Mouse (Mus musculus): ENCODE results near the gene Nos1ap.

Gene Nos1ap

GRCm38 (mm10) chr1:170416206-170416605 lies 173.5 kb downstream of the Nos1ap start:
- no peak for DNase-seq (ENCODE audit: low spot score)

- DNase-seq (ENCODE audit: low spot score) = no peak
Observed at GRCm38 (mm10) chr1:170415395-170415794, 174.3 kb downstream of the Nos1ap start.

GRCm38 (mm10) chr1:170410402-170411191 lies 179.1 kb downstream of the Nos1ap start:
- DNase-seq (ENCODE audit: low spot score) = no peak

- no peak for DNase-seq (ENCODE audit: low spot score)
Observed at GRCm38 (mm10) chr1:170409091-170409490, 180.6 kb downstream of the Nos1ap start.

- DNase-seq (ENCODE audit: low spot score) = no peak
Observed at GRCm38 (mm10) chr1:170406921-170407320, 182.7 kb downstream of the Nos1ap start.

- DNase-seq (ENCODE audit: low spot score) = no peak
Observed at GRCm38 (mm10) chr1:170405152-170405551, 184.5 kb downstream of the Nos1ap start.

- no peak for DNase-seq (ENCODE audit: low spot score)
Observed at GRCm38 (mm10) chr1:170402682-170403081, 187.0 kb downstream of the Nos1ap start.

- DNase-seq (ENCODE audit: low spot score) = no peak
Observed at GRCm38 (mm10) chr1:170398866-170399265, 190.8 kb downstream of the Nos1ap start.

- DNase-seq (ENCODE audit: low spot score) = no peak
Observed at GRCm38 (mm10) chr1:170395101-170395500, 194.6 kb downstream of the Nos1ap start.

- DNase-seq (ENCODE audit: low spot score) = no peak
Observed at GRCm38 (mm10) chr1:170394641-170395040, 195.0 kb downstream of the Nos1ap start.

- DNase-seq (ENCODE audit: low spot score) = no peak
Observed at GRCm38 (mm10) chr1:170392771-170393728, 196.6 kb downstream of the Nos1ap start.

GRCm38 (mm10) chr1:170387180-170387912 lies 202.3 kb downstream of the Nos1ap start:
- peak; percentile 52 for DNase-seq (ENCODE audit: low spot score)

GRCm38 (mm10) chr1:170385416-170385815 lies 204.2 kb downstream of the Nos1ap start:
- DNase-seq (ENCODE audit: low spot score) = no peak

GRCm38 (mm10) chr1:170383530-170383929 lies 206.1 kb downstream of the Nos1ap start:
- no peak for DNase-seq (ENCODE audit: low spot score)

- no peak for DNase-seq (ENCODE audit: low spot score)
Observed at GRCm38 (mm10) chr1:170381457-170381856, 208.2 kb downstream of the Nos1ap start.

GRCm38 (mm10) chr1:170380505-170380904 lies 209.2 kb downstream of the Nos1ap start:
- DNase-seq (ENCODE audit: low spot score) = no peak

- no peak for DNase-seq (ENCODE audit: low spot score)
Observed at GRCm38 (mm10) chr1:170375721-170376120, 213.9 kb downstream of the Nos1ap start.

- DNase-seq (ENCODE audit: low spot score) = no peak
Observed at GRCm38 (mm10) chr1:170373750-170374149, 215.9 kb downstream of the Nos1ap start.

- DNase-seq (ENCODE audit: low spot score) = no peak
Observed at GRCm38 (mm10) chr1:170371191-170371792, 218.4 kb downstream of the Nos1ap start.

GRCm38 (mm10) chr1:170368864-170369263 lies 220.8 kb downstream of the Nos1ap start:
- DNase-seq (ENCODE audit: low spot score) = no peak

- no peak for DNase-seq (ENCODE audit: low spot score)
Observed at GRCm38 (mm10) chr1:170366981-170367700, 222.5 kb downstream of the Nos1ap start.
